Mouse (Mus musculus): ENCODE measurements around the gene Rps13. TPM values are rescaled to one million over a fixed set of nuclear protein-coding genes. Genes with fewer than 3 reads are reported as not detected.

Gene Rps13
- total RNA-seq, 2 experiments from 2014 or later = 313 to 343 TPM

GRCm38 (mm10) chr7:116298389-116298788, 35.6 kb downstream of the Rps13 start:
- DNase-seq = no peak
- intact Hi-C loops (cut with DNase I) = no loop called here

- DNase-seq = no peak
- intact Hi-C loops (cut with DNase I) = no loop called here
Measured at GRCm38 (mm10) chr7:116294961-116295360, 39.0 kb downstream of the Rps13 start.

- DNase-seq = no peak
- intact Hi-C loops (cut with DNase I) = no loop called here
Measured at GRCm38 (mm10) chr7:116292377-116292776, 41.6 kb downstream of the Rps13 start.

- no peak for DNase-seq
- intact Hi-C loops (cut with DNase I) = no loop called here
Measured at GRCm38 (mm10) chr7:116290559-116290958, 43.4 kb downstream of the Rps13 start.

GRCm38 (mm10) chr7:116288996-116289395, 45.0 kb downstream of the Rps13 start:
- DNase-seq = no peak
- intact Hi-C loops (cut with DNase I) = no loop called here

- DNase-seq = no peak
- intact Hi-C loops (cut with DNase I) = no loop called here
Measured at GRCm38 (mm10) chr7:116287959-116288358, 46.0 kb downstream of the Rps13 start.

- intact Hi-C loops (cut with DNase I) = no loop called here
- DNase-seq = no peak
Measured at GRCm38 (mm10) chr7:116286611-116287355, 47.2 kb downstream of the Rps13 start.

- intact Hi-C loops (cut with DNase I) = no loop called here
- peak; percentile 34 to 45 for DNase-seq
Measured at GRCm38 (mm10) chr7:116286173-116286572, 47.8 kb downstream of the Rps13 start.

GRCm38 (mm10) chr7:116285216-116285615, 48.8 kb downstream of the Rps13 start:
- DNase-seq = no peak

GRCm38 (mm10) chr7:116282755-116283154, 51.2 kb downstream of the Rps13 start:
- DNase-seq = no peak
- intact Hi-C loops (cut with DNase I) = no loop called here

More at GRCm38 (mm10) chr7:116285216-116285615, 48.8 kb downstream of the Rps13 start:
- intact Hi-C loops (cut with DNase I) = no loop called here

Other genes with a start within 250 kb of the Rps13 start
- 1 to 10 TPM; 1.3 TPM for gene Gm4353, start 249.6 kb downstream of the Rps13 start, total RNA-seq (2021)
- gene Plekha7, start 25.8 kb downstream of the Rps13 start, total RNA-seq (2021) = 1 to 10 TPM; 3.9 to 5.6 TPM
- gene Pik3c2a, start 109.3 kb upstream of the Rps13 start, total RNA-seq (2021) = 10 to 100 TPM; 16.3 to 16.9 TPM
- gene Nucb2, start 170.2 kb upstream of the Rps13 start, total RNA-seq (2021) = 1 to 10 TPM; 8.0 to 8.1 TPM